Mouse (Mus musculus): ENCODE data around the gene Themis3. TPM values are rescaled to one million over a fixed set of nuclear protein-coding genes. Genes with fewer than 3 reads are reported as not detected.

Gene Themis3
- polyA plus RNA-seq, 1 experiment from 2014 or later, result not detected

DNA sequence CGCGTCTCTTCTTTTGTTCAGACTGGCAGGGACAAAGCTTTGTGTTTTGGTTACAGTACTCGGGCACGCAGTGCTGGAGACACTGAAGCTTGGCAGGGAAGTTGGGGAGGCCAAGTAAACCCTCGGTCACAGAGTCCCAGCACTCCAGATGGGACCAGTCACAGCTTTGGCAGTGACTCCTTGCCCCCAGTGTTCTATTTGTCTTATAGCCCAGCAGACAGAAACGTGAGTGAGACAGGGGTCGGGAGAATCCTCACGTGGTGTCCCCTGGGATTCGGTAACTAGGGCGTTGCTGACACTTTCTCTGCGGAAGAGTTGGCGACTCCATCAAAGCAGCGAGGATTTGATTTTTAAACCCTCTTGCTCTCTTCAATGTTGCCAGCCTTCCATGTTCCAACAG, 8.3 kb downstream of the Themis3 start:
- H3K9ac ChIP-seq, result no peak overlapping the region
- WGBS, result 85% methylated on average over 13 of the region's 13 CpGs
- H3K4me2 ChIP-seq, result no peak overlapping the region
- no peaks in the 10 kb centered on the region for H3K27me3 ChIP-seq
- no peaks in the 10 kb centered on the region for H3K36me3 ChIP-seq (ENCODE audit: poor library complexity, severe bottlenecking)
- H3K9me3 ChIP-seq (replicated peaks), result no peaks in the 10 kb centered on the region
- ATAC-seq, result no peak
- H3K4me3 ChIP-seq, result no peak overlapping the region
- H3K4me1 ChIP-seq, result no peaks in the 10 kb centered on the region
- H3K27ac ChIP-seq, result no peak overlapping the region

DNA sequence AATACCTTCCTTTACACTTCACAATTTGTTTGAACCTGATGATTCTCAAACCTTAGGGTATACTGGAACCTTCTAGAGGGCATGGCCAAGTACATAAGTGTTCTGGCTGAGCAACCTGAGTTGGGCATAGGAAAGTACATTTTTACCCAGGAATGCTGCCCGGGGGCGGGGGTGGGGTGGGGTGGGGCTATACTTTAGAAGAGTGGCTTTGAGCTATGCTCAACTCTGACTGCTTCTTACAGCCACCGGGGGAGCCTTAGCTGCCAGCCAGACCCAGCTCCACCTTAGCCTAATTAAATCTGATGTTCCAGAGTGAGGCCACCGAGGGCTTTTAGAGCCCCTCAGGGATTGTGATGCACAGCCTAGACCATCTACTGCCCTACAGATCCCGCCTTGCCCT, 13.4 kb downstream of the Themis3 start:
- Histone ChIP-seq H3K36me3 (ENCODE audit: poor library complexity, severe bottlenecking) (no peaks in the 10 kb centered on the region), H3K4me3 (no peak overlapping the region), H3K27me3 (no peaks in the 10 kb centered on the region), H3K9me3 (replicated peaks) (no peaks in the 10 kb centered on the region), H3K9ac (no peak overlapping the region), H3K27ac (no peak overlapping the region), H3K4me1 (no peaks in the 10 kb centered on the region), H3K4me2 (no peak overlapping the region)
- no peak for ATAC-seq
- 80% methylated on average over 5 of the region's 5 CpGs for WGBS

DNA sequence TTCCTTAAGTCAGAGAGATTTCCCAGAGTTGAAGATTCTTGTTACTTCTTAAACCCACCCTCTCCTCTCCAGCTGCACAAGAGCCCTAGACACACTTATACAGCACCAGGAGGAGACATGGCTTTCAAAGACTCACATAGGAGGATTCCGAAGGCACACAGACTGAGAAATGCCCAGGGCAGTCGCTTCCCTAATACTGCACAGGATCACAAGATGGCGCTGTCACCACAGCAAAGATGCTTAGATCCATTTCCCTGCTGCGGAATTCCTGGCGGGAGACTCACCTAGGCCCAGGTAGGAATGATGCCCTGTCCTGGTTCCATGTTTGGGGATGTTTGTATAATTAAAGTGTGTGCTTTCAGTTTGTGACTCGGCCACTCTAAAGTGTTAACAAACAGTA, 16.4 kb downstream of the Themis3 start:
- H3K4me1 ChIP-seq, result no peaks in the 10 kb centered on the region
- 16% methylated on average over 6 of the region's 6 CpGs for WGBS
- ATAC-seq, result peak; percentile 68
- no peaks in the 10 kb centered on the region for H3K9me3 ChIP-seq (replicated peaks)
- no peak overlapping the region for H3K4me3 ChIP-seq
- H3K27ac ChIP-seq, result no peak overlapping the region
- no peak overlapping the region for H3K9ac ChIP-seq
- no peaks in the 10 kb centered on the region for H3K27me3 ChIP-seq
- no peak overlapping the region for H3K4me2 ChIP-seq
- H3K36me3 ChIP-seq (ENCODE audit: poor library complexity, severe bottlenecking), result no peaks in the 10 kb centered on the region

- Histone ChIP-seq H3K27me3 (no peaks in the 10 kb centered on the region), H3K4me2 (no peak overlapping the region), H3K4me3 (no peak overlapping the region), H3K4me1 (no peaks in the 10 kb centered on the region), H3K9me3 (replicated peaks) (no peaks in the 10 kb centered on the region), H3K9ac (no peak overlapping the region), H3K27ac (no peak overlapping the region), H3K36me3 (ENCODE audit: poor library complexity, severe bottlenecking) (no peaks in the 10 kb centered on the region)
- 72% methylated on average over 6 of the region's 6 CpGs for WGBS
- ATAC-seq, result no peak
These were observed 16.9 kb downstream of the Themis3 start for GRCm38 (mm10) chr17:66577507-66577906.

DNA sequence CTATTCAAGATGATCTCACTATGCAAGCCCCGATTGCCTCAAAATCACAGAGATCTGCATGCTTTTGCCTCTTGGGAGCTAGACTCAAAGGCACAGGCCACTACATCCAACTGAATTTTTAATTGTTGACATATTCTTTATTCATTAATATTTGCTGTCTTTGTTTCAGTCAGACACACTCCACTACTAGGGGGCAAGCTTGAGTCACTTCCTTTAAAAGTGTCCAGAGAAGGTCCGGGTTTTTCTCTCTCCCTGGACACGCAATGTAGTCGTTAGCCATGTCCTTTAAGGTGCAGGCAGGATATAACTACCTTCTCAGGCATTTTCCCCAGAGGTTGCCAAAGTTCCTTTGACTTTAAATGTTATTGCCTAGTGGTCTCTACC, 21.8 kb downstream of the Themis3 start:
- H3K9ac ChIP-seq, result no peak overlapping the region
- no peak overlapping the region for H3K4me2 ChIP-seq
- no peaks in the 10 kb centered on the region for H3K9me3 ChIP-seq (replicated peaks)
- H3K27me3 ChIP-seq, result no peaks in the 10 kb centered on the region
- WGBS, result 80% methylated on average over 4 of the region's 4 CpGs
- ATAC-seq, result no peak
- no peaks in the 10 kb centered on the region for H3K36me3 ChIP-seq (ENCODE audit: poor library complexity, severe bottlenecking)
- H3K4me3 ChIP-seq, result no peak overlapping the region
- H3K27ac ChIP-seq, result no peak overlapping the region
- H3K4me1 ChIP-seq, result no peaks in the 10 kb centered on the region

DNA sequence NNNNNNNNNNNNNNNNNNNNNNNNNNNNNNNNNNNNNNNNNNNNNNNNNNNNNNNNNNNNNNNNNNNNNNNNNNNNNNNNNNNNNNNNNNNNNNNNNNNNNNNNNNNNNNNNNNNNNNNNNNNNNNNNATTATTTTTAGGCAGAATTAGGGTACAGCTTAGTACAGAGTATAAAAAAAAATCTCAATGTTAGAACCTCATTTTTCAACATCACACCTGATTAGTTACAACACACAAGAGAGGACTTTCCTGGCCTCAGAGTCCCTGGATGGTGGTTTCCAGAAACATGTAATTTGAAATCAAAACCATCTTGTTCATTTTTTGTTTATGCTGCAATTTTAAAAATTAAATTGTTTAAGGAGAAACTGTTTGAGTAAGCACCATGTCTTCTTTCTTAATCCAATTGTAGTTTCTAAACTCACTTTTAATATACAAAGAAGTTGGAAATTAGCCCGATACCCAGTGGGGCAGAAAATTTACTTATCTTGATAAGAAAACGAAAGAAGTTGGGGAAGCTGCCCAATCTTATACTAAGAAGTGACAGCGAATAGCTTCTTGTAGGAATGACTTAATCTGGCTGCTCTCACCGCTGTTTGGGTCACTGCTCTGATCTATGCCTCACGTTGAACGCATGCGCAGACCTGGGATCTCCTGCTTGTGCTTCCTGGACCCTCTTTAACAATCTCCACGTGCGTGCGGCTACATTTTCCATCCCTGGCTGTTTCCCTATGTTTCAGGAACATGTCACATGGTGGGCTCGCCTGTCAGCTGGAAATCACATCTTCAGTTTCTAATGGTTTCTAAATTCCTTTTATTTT, 22.4 kb downstream of the Themis3 start:
- ATAC-seq, result no peak
- Histone ChIP-seq H3K4me1 (no peaks in the 10 kb centered on the region), H3K4me2 (no peak overlapping the region), H3K27me3 (no peaks in the 10 kb centered on the region), H3K9me3 (replicated peaks) (no peaks in the 10 kb centered on the region), H3K9ac (no peak overlapping the region), H3K36me3 (ENCODE audit: poor library complexity, severe bottlenecking) (no peaks in the 10 kb centered on the region), H3K27ac (no peak overlapping the region), H3K4me3 (no peak overlapping the region)
- WGBS, result 73% methylated on average over 11 of the region's 11 CpGs

GRCm38 (mm10) chr17:66564213-66564612, 30.2 kb downstream of the Themis3 start:
- Histone ChIP-seq H3K4me3 (no peak overlapping the region), H3K4me1 (no peaks in the 10 kb centered on the region), H3K9ac (no peak overlapping the region), H3K36me3 (ENCODE audit: poor library complexity, severe bottlenecking) (no peaks in the 10 kb centered on the region), H3K27ac (no peak overlapping the region), H3K27me3 (no peaks in the 10 kb centered on the region), H3K4me2 (no peak overlapping the region), H3K9me3 (replicated peaks) (no peaks in the 10 kb centered on the region)
- WGBS, result 79% methylated on average over 7 of the region's 7 CpGs
- ATAC-seq, result no peak

GRCm38 (mm10) chr17:66563551-66563950, 30.9 kb downstream of the Themis3 start:
- no peak for ATAC-seq
- H3K27ac ChIP-seq, result no peak overlapping the region
- H3K4me3 ChIP-seq, result no peak overlapping the region
- 74% methylated on average over 1 of the region's 1 CpGs for WGBS
- no peaks in the 10 kb centered on the region for H3K4me1 ChIP-seq
- H3K27me3 ChIP-seq, result no peaks in the 10 kb centered on the region
- H3K36me3 ChIP-seq (ENCODE audit: poor library complexity, severe bottlenecking), result no peaks in the 10 kb centered on the region
- H3K9ac ChIP-seq, result no peak overlapping the region
- no peak overlapping the region for H3K4me2 ChIP-seq
- no peaks in the 10 kb centered on the region for H3K9me3 ChIP-seq (replicated peaks)

DNA sequence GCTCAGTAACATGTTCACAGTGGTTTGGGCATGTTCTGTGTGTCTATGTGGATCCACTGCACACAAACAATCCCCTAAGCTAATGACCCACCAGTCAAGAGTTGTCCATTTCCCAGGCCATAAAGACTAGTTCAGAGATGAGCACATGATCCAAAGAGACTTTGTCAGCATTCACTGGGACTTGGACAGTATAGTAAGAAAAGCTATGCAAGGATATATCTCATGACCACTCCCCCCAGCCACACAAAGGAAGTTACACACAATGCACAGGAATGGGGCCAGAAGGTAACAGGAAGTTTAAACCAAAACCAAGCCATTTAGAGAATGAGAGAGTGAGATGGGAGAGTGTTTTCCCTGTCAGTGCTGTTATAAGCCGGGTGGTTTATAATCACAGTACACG, 33.0 kb downstream of the Themis3 start:
- Histone ChIP-seq H3K4me2 (no peak overlapping the region), H3K9me3 (replicated peaks) (no peaks in the 10 kb centered on the region), H3K9ac (no peak overlapping the region), H3K36me3 (ENCODE audit: poor library complexity, severe bottlenecking) (no peaks in the 10 kb centered on the region), H3K27me3 (no peaks in the 10 kb centered on the region), H3K4me3 (no peak overlapping the region), H3K27ac (no peak overlapping the region), H3K4me1 (no peaks in the 10 kb centered on the region)
- ATAC-seq, result no peak
- WGBS, result 98% methylated on average over 2 of the region's 2 CpGs

GRCm38 (mm10) chr17:66558404-66559317, 35.8 kb downstream of the Themis3 start:
- H3K9ac ChIP-seq, result no peak overlapping the region
- no peaks in the 10 kb centered on the region for H3K27me3 ChIP-seq
- no peaks in the 10 kb centered on the region for H3K36me3 ChIP-seq (ENCODE audit: poor library complexity, severe bottlenecking)
- H3K27ac ChIP-seq, result no peak overlapping the region
- 91% methylated on average over 17 of the region's 17 CpGs for WGBS
- no peaks in the 10 kb centered on the region for H3K9me3 ChIP-seq (replicated peaks)
- H3K4me3 ChIP-seq, result no peak overlapping the region
- ATAC-seq, result no peak
- no peaks in the 10 kb centered on the region for H3K4me1 ChIP-seq
- H3K4me2 ChIP-seq, result no peak overlapping the region

DNA sequence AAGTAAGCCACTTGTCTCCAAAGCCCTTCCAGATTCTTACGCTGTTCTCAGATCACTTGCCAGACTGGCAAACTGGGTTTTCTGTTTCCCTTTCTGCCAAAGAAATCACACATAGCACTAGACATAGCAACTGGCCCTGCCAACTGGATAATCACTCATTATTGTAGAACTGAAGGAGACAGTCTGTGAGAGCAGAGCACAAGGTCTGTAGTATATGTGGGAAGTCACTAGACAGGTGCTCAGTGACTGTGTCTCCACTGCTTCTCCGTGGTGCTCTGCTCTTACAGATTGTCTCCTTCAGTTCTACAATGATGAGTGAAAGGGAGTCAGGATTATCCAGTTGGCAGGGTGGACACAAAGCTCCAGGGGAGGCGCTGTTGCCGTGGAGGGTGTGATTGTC, 41.7 kb downstream of the Themis3 start:
- ATAC-seq, result no peak
- no peak overlapping the region for H3K4me3 ChIP-seq
- no peak overlapping the region for H3K4me2 ChIP-seq
- WGBS, result 78% methylated on average over 4 of the region's 4 CpGs
- no peaks in the 10 kb centered on the region for H3K9me3 ChIP-seq (replicated peaks)
- H3K9ac ChIP-seq, result no peak overlapping the region
- no peak overlapping the region for H3K27ac ChIP-seq
- H3K4me1 ChIP-seq, result no peaks in the 10 kb centered on the region
- no peaks in the 10 kb centered on the region for H3K36me3 ChIP-seq (ENCODE audit: poor library complexity, severe bottlenecking)
- no peaks in the 10 kb centered on the region for H3K27me3 ChIP-seq

- no peaks in the 10 kb centered on the region for H3K9me3 ChIP-seq (replicated peaks)
- H3K4me1 ChIP-seq, result no peaks in the 10 kb centered on the region
- no peak for ATAC-seq
- H3K36me3 ChIP-seq (ENCODE audit: poor library complexity, severe bottlenecking), result no peaks in the 10 kb centered on the region
- no peak overlapping the region for H3K4me3 ChIP-seq
- WGBS, result 95% methylated on average over 5 of the region's 5 CpGs
- H3K9ac ChIP-seq, result no peak overlapping the region
- no peak overlapping the region for H3K27ac ChIP-seq
- H3K27me3 ChIP-seq, result no peaks in the 10 kb centered on the region
- H3K4me2 ChIP-seq, result no peak overlapping the region
These were observed 43.9 kb downstream of the Themis3 start for GRCm38 (mm10) chr17:66550486-66550885.

Data from forebrain, embryonic 13.5 days (tissue).